In the genomic region with DNA sequence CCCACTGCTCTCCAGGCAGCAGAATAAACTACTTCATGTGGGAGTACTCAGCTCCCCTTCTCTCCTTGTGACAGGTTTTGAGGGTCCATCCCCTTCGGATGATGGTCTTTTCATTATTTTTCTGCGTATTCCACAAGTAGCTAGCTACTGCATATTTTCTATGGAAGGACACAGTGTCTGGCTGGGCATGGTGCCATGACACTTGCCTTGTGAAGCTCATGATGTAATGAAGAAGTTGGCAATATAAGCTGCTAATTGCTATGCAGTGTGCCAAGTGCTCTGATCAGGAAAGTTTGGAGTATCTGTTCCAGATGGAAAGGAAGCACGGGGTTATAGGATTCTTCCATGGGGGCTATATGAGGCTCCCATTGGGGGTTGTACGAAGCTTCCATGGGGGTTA, we compare ENCODE assay signal across 8 mouse cellular contexts.
DNase-seq lines count a peak whose midpoint lies in the region.

No protein-coding gene starts in this region.

- peak; percentile 3 for DNase-seq in cerebellum, adult 8-10 months
- no peak for DNase-seq in cerebellum, adult 11-12 months
- peak; percentile 63 for DNase-seq in layer of hippocampus, adult 9-11 months
- no peak for DNase-seq in layer of hippocampus, postnatal 36 days
- DNase-seq in Muller cell, postnatal 12 days (ENCODE audit: inconsistent ontology term), result peak; percentile 40
- peak; percentile 25 for DNase-seq in fat pad, adult 2 months (ENCODE audit: extremely low read depth, low read depth, low spot score)
- no peak for DNase-seq in spleen, postnatal 4 days (ENCODE audit: low spot score in 2 of 2)
- no peak for DNase-seq in B cell, adult 2 months

Comparison
In these comparisons a context has a peak if more than half of its experiments do, and no peak if none do; other contexts are left out.
1. DNase-seq: peak in cerebellum, adult 8-10 months (single experiment), layer of hippocampus, adult 9-11 months (single experiment), Muller cell, postnatal 12 days (single experiment) and fat pad, adult 2 months (single experiment); none in cerebellum, adult 11-12 months (single experiment), layer of hippocampus, postnatal 36 days (0 of 2), spleen, postnatal 4 days (0 of 2) and B cell, adult 2 months (0 of 2).